Mouse (Mus musculus) B cell, adult 67 days (primary cell): Measurements from ENCODE around the gene Zfp619. TPM values are rescaled to one million over a fixed set of nuclear protein-coding genes. Genes with fewer than 3 reads are reported as not detected.

ENCODE experiments used
- total RNA-seq, 2 experiments: library from RNA; stranded (reverse); gene quantifications; 4 replicates each; pipeline ENCODE4 v1.2.4; 2023

The Zfp619 gene
- 1 to 10 TPM; 5.3 to 6.0 TPM for total RNA-seq

GRCm38 (mm10) chr7:39517616-39518177 lies at the start of gene Zfp619:
Gene Zfp619, plus strand, starts transcription at chr7:39517766.

Other genes starting within 250 kb of the Zfp619 start
- gene Gm5114, start 104.6 kb upstream of the Zfp619 start, total RNA-seq = not detected